Mouse (Mus musculus) kidney, adult 11 months (tissue): Measurements from ENCODE around the gene Itpk1.
"Not testable (repeated sequence)": the region's sequence is repeated elsewhere in the genome, so short reads cannot be mapped to it uniquely, and the experiment has no call there.

Experiments used
- DNase-seq: peaks from one replicate; pipeline ENCODE4 v3.0.0; 2022

Gene Itpk1

DNA sequence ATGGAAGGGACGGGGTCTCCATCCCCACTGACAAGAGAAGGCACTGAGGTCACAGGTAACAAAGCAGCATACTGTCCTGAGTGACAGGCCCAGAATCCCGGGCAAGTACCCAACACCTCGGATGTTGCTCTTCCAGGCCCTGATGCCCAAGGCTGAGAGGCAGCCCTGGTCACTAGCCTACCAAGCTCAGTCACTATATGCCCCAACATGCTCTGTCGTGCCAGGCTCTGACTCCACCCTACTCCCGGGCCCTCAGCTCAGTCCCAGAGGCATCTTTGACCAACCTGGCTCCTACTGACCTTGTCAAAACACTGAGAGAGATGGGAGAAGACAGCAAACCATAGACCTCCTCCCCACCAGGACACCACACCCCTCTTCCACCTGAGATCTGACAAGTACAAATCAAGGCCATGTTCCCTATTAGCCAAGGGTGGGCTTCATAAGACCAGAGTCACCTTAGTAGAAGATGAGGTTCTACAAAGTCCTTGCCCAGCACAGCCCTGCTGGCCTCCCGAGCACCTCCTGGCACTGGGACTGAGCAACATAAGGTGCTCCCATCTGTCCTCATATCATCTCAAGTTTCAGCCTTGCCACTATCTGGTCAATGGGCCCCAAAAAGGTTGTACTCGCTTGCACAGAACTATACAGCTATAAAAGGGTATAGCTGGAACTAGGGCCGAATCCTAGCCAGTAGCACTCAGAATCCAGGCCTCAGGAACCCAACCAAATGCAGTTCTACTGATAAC is 43.7 kb downstream of the Itpk1 start:
- DNase-seq, result no peak

DNA sequence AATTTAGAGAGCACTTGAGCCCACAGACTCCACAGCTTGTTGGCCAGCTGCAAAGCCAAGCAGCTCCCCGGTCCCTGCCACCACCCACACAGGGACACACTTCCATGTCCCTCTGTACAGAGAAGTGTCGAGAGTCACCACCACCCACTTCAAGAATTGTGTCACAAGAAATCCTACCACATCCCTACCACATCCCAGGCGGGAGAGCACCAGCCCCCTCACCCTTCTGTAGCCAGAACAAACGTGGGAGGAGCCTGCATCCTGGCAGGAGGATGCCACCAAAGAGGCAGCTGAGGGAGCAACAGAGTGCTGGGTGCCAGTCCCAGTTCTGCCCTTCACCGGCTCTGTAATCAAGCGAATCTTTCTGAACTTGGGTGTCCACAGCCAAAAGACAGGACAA is 51.7 kb downstream of the Itpk1 start:
- no peak for DNase-seq

DNA sequence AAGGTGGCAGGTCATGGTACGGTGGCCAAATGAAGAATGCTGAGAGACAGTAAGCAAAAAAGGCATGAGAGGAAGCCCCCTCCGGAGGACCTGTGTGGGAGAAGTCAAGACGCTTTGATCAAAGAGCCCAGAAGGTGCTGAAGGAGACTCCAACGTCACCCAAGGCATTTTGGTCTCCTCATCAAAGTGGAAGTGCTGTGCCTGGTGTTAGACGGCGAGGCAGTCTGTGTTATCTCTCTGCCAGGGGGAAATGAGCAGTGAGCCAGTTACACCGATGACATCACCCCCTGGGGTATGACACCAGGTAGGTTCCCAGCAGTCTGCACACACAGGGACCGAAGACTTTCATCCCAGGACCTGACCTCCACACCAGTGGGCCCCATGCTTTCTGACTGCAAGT is 52.3 kb downstream of the Itpk1 start:
- no peak for DNase-seq

DNA sequence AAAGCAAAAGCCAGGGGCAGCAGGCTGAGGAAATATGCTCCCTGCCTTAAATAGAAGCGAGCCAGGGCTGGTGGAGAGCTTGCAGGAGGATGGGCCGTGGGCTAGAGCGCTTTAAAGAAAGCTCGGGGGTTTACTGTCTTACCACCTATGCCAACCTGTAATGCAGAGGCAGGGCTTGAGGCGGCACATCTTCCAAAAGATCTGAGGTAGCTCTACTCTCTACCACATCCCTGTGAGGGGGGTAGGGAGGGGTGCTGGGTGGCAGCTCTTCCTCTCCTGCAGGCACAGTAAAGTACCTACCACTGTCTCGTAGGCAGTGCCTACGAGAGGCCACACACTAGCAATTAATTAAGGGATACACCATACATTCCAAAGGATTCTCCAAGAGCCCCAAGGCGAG is 52.9 kb downstream of the Itpk1 start:
- no peak for DNase-seq

DNA sequence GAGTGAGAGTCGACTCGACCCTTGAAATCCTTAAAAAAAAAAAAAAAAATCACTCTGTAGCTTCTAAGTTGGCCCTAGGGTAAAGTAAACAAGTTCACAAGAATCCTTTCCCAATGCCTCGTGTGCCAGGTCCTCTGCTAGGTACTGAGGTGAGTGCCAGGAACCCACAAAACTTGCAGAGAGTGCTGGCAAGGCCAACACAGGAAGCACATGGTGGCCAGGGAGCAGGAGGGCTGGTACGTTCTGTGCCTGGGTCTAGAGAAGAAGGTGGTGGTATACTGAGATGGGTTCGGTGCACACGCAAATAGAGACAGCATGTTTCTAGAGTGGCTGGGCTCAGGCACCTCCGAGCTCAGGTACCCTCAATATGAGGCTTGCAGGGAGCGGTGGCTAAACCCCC is 53.3 kb downstream of the Itpk1 start:
- no peak for DNase-seq

DNA sequence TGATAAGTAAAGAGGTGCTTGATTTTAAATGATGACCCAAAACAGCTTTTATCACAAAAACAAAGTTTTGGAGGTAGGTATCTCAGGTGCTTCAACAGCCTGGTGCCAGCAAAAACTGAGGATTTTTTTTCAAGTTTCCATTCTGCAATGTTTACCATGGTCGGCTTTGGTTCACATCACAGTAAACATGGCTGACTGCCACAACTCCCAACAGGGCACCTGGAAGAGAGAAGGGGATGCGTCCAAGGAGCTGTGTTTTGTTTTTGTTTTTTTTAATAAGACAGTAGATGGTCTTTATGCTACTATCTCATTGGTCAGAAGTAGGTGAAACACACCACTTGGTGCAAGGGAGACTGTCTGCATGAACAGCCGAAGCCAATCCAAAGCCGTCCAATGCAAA is 54.1 kb downstream of the Itpk1 start:
- DNase-seq, result no peak

DNA sequence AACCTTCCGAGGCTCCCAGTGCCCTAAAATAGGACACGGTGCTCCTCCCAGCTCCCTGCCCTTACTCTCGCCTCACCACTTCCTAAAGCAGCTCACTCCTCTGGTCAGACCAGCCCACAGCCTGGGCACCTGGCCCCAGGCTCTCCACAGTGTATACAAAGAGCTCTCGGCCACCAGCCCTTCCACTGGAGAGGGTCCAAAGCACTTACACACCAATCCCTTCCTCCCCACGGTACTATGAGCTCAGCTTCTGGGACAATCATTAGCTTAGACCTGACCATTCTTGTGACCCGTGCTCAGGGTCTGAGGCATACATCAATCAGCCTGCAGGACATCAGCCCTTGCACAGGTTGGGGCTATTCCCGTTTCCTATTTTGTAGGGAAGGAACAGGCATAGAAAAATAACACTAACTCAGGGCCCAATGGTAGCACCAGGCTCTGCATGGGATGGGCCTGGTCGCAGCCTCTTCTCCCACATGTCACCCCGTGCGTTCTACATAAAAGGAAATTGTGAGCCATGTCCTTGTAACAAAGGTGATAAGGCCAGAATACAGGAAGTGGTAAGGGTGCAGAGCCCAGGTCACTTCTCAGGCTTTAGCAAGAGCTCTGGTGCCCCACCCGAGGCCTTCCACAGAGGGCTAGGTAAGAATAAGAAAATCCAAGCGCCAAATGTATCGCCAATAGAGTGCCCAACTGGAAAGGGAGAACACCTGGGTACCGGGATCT is 56.7 kb downstream of the Itpk1 start:
- peak; percentile 89 for DNase-seq

DNA sequence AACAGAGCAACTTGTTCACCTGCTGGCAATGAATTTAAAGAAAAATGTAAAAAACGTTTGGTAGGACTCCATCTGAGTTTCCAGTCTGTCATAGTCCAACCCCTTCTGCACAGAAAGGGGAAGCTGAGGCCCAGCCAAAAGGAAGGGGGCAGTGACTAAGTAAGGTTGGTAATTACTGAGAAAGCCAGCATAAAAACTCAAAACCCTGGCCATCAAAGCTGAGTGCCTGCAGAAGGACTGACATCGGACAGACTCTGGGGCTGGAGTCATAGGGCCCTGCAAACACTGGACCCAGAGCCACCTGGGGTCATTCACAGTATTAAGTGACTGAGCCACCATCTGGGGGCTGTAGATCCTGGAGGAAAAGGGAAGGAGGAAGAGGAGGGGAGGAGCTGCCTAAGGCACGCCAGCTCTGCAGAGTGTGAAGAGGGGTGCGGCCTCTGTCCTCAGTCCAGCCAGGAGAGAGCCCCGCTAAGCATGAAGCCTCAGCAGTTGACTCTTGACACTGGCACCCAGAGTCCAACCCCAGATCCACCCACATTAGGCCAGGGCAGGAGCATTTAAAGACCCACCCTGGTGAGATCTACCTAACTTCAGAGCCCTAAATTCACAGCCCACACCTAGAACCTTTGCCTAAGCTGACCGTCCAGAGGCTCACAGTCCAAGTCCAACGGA is 58.0 kb downstream of the Itpk1 start:
- peak; percentile 46 for DNase-seq

DNA sequence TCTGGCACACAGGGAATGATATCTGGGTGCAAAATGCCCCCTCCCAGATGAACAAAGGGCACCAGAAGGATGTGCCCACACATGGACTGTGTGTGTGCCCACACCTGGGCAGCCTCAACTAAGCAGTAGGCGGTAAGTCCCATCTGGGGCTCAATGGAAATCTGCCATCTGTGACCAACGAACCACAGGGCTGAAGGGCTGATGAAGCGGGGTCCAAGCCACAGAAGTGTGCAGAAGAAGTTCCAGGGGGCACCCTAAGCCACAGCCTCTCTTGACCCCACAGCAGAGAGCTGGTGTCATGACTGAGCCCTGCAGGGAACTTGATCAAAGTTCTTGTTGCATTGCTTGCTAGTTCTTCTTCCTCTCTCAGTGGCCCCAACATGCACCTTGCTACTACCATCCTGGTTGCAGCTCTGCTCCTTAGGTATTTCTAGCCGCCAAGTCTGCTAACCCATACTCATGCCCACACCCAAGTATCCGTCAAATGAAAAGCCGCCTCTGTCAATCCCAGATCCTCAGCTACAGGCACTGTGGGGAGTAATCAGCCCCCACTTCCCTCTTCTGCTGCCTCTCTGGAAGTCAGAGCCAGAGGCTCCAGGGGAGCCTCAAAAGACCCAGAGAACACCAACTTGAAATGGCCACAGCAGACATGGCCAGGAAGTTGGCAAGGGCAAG is 58.7 kb downstream of the Itpk1 start:
- no peak for DNase-seq

DNA sequence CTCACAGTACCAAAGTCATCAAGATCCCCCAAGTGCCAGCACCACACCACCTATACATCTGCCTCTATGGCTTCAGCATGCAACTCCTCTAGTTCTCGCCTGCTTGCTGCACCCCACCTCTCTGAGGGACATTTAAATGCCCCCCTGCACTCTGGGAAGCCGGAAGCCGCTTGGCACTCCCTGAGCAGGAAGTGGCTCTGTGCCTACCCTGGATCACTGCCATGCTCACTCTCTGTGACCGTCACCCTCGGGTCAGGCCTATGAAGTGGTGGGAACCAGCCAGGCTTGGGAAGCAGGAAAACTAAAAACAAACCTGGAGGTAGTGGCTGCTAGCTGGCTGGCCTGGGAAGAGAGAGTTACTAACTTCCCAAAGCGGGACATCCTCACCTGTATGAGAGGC is 61.4 kb downstream of the Itpk1 start:
- DNase-seq, result peak; percentile 82

DNA sequence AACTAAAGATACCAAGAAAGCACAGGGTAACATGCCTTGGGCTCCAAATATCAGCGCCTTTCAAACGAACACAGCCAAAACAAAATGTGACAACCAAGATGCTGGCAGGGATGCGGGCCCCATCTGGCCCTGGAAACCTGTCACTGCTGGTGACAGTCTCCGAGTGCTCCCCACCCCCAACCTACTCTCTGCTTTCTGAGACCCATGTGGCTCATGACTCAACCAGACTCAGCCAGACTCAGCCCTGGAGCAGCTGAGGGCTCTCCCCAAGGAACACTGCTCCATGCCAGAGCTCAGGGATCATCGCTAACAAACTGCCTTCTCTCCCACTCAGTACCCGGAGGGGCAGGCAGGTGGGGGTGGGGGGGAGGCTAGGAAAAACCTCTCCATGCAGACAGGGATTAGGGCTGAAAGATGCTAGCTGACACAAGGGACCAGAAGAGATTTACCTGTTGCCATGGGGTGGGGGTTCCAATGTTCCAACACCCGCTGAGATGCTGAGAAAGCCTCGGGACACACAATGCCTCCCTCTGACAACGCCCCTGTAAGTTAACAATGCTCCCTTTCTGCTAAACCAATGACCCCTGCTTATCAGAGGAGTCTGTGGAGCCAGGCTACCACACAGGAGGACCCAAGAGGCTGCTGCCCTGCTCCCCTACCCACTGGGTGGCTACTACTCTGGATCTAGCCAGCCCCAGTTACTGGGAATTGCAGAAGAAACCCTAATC is 64.1 kb downstream of the Itpk1 start:
- no peak for DNase-seq

DNA sequence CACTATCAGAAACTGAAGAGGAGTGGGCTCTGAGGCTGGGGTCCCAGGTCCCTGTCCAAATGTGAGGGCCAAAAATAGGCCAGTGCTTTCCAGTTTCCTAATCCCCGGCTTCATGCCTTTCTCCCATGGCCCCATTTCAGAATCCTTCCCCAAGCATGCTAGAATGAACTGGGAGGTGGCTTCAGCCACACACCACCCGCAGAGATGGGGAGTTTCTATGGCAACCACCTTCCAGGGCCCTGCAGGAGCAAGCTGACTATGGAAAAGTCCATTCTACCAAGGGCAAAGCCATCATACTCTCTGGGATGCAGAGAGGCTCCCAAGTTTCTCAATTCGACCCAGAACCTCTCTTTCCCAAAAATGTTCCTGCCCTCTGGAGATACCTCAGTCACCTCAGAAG is 65.9 kb downstream of the Itpk1 start:
- DNase-seq, result no peak

DNA sequence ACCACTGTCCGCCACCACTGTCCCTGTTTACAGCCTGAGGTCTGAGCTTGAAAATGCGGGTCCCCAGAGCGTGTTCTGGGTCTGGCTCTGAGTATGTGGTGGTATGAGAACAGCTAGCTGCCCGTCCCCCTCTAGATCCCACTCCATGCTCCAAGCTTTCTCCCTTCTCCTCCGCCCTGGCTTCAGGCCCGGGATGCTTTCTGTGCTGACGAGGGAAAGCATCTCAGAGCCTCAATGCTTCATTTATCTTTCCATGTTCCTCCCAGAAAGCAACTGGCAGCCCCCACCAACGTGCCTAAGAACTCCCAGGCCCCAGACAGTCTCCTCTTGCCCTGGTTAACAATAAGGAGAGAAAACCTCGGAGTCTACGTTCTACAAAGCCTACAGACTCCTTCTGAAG is 67.5 kb downstream of the Itpk1 start:
- no peak for DNase-seq

DNA sequence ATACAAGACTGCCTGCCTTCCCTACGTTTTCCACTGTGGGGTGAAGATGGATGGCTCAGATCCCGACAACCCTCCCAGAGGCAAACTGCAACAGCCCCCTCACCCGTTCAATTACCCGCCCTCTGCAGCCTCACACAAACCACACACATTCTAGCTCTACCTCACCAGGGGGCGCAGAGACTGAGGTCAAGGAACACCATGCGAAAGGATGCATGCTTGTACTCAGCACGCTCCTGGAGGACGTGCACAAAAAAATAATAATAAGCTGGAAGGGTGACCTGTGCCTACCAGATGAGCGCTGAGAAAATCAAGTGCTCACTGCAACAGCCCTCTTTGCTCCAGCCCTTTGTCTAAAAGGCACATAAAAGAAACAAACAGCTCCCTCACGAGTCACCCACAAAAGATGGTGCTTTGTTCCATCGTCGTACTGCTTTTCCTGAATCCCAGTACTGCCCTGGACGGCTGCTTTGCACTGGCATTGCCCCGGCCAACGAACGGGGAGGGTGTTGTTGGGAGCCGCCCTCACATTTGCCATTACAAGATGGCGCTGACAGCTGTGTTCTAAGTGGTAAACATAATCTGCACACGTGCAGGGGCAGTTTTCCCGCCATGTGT is 70.2 kb downstream of the Itpk1 start:
- DNase-seq, result no peak

DNA sequence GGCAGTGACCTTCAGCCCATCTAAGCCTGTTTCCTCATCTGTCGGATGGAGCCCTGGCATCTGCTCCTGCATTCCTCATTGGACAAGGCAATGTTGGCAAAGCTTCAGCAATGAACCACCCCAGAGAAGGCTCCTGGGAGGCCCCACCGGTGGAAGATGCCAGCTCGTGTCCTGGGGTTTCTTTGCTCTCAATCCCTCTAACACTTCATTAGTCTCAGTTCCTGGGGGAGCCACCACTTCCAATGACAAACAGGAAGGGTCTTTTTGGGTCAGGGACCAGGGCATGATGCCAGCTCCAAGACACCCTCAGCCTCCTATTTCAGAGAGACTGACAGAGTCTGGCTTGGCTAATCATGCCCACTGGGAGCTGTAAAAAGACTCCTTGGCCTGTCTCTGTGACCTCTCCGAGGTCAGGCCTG is 71.6 kb downstream of the Itpk1 start:
- peak; percentile 78 for DNase-seq

DNA sequence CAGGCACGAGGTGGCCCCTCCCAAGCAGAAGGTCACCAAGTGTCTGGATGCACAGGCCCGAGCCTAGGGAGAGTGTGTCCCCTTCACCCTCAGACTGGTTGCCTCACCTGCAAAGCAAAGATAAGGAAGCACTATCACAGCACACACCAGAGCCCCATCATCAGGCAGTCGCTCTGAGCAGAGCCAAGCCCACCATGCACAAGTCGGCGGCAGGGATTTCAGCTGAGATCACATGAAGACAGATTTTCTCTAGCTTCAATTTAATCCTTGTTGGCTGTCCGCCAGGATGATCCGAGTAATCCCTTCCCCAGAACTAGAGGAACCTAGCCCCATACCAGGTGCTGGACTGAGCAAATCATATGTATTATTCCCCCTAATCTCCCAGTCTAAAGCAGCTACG is 73.0 kb downstream of the Itpk1 start:
- DNase-seq, result no peak

DNA sequence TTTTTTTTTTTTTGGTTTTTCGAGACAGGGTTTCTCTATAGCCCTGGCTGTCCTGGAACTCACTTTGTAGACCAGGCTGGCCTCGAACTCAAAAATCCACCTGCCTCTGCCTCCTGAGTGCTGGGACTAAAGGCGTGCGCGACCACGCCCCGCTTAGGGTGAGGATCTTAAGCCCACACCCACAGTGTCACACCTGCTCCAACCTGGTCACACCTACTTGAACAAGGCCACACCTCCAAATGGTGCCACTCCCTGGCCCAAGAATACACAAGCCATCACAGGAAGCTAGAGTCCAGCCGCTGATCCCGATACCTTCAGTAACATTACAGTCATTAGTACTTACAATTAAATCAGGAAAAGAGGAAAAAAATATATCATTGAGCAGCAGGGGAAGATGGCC is 74.3 kb downstream of the Itpk1 start:
- not testable (repeated sequence) for DNase-seq

DNA sequence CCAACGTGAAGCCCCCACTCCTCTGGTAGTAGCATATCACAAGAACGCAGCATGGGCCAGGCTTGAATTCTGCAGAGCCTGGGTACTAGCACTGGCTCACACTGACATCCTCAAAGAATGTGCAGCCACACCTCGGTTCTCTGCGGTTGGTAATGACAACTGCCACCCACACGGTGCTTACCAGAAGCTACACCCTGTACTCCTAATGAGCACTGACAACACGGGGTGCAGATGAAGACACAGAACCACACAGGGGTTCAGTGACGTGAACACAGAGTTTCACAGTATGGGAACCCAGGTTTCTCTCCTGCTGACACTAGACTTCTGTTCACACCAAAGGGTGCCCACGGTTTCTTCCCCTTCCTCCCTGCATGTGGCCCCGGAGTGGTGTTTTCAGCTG is 76.5 kb downstream of the Itpk1 start:
- DNase-seq, result no peak

DNA sequence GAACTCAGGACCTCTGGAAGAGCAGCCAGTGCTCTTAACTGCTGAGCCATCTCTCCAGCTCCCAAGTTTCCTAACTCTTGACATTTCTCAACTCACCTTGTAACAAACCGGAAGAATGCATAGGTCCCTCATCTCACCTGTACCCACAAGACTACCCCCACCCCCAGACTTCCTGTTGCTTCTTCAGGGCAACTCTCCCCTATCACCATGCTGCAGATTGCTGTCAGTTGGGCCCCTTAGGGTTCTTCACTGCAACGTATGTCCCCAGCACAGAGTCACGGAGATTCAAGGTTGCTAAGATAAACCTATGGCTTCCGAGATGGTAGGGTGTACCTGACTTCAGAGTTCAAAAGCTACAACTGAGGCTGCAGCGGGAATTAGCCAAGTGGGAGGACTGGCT is 77.2 kb downstream of the Itpk1 start:
- DNase-seq, result no peak

DNA sequence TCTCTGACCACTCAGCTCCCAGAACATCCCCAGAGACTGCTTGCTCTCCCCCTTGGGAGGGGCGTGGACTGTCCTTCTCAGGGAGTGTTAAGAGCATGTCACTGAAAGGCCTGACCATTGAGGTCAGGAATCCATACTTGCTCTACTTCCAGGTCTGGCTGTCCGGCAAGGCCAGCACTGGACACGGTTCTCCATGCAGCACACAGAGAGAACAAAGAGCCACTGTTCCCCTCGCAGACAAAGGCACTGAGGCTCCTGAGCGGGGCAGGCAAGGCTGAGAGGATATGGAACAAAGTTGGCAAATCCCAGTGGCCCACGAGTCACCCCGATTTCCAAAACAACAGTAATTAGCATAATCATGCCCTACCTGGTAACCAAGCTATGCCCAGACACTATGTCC is 77.9 kb downstream of the Itpk1 start:
- DNase-seq, result no peak

DNA sequence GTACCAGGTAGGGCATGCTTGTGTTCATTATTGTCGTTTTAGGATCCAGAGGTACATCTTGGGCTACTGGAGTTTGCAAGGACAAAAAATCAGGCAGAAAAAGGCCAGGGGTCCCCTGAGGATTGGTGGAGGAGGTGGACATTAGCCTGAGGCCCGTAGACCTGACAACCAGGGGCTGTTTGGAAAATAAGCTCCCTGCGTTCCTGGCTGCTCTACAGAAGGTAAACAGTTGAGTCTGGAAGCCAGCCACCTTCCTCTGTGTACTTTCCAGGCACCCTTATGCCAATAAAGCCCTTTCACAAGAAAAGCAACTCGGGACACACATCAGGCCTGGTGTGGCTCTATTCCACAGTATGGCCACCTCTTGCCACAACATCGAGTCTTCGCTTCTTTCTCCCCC is 79.0 kb downstream of the Itpk1 start:
- DNase-seq, result no peak

DNA sequence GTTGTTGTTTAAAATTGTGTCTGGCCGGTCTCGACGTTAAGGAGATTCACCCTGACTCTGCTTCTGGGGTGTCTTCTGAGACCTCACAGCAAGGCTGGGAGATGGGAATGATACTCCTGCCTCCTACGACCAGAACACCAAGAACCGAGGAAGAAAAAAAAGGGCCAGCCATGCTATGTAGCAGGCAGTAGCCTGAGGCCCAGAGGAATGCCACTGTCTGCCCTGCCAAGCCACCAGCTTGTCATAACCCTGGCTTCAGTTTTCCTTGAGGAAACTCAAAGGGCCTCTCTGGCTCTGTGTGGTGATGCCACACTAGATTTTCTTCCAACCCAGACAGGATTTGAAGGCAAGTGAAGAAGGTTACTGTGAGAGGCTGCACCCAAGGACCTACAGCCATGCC is 79.6 kb downstream of the Itpk1 start:
- DNase-seq, result no peak
